Mouse (Mus musculus) CD4-positive naive resting alpha-beta T cell, adult 57 days (primary cell): Measurements from ENCODE around the gene Nfkbid. TPM values are rescaled to one million over a fixed set of nuclear protein-coding genes. Genes with fewer than 3 reads are reported as not detected.

Experiments used
- total RNA-seq: library from RNA; stranded (reverse); gene quantifications from one replicate; pipeline ENCODE4 v1.2.4, GENCODE M21; 2023

The Nfkbid gene
- 70.8 TPM for total RNA-seq

DNA sequence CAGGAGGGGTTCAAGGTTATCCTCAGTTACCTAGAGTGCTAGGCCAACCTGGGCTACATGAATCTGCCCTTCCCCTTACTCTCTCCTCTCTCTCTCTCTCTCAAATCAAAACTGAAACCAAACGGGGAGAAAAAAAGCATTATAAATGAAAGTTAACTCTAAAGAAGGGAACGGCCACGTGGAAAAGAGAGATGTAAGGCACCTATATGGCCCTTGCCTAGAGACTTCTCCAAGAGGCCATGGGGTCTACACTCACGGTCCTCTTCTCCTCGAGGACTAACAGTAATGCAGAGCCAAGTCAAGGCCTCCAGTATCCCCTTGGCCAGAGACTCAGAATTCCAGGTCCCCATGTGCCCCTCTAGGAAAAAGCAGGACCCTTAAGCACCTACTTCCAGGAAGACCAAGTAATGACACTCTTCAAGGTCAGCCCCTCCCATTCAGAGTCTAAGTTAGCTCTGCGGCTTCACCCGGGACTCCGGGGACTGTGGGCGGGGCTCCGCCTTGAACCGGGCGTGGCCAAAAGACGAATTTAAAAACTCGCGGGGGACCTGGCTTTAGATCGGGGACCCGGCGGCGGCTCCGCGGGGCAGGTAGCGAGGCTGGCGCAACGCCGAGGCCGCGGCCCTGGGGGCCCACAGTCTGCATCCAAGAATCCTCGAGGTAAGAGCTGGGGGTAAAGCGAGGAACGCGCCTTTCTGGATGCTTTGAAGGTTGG lies at the start of gene Nfkbid:
Gene Nfkbid, plus strand, starts transcription at position 558 of the 715 bp plus-strand sequence.

DNA sequence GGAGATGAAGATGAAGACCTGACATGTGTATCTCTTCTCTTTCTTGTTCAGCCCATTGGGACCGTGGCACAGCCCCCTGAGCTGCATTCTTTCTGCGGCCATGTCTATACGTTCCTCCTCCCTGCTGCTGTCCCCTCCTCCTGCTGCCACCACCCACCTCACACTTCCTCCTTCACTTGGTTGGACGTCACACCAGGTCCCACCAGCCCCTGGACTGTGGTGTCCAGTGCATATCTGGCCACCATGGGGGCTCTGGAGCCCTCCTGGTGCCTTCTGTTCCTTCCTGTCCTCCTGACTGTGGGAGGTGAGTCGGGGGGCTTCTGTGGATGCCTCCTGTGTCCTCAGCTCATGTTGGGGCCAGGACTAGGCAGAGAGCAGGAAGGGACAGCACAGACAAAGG lies 7.9 kb upstream of the Nfkbid start, which contains the start of gene Tyrobp:
Gene Tyrobp, plus strand, starts transcription at position 165 of the 400 bp plus-strand sequence.

DNA sequence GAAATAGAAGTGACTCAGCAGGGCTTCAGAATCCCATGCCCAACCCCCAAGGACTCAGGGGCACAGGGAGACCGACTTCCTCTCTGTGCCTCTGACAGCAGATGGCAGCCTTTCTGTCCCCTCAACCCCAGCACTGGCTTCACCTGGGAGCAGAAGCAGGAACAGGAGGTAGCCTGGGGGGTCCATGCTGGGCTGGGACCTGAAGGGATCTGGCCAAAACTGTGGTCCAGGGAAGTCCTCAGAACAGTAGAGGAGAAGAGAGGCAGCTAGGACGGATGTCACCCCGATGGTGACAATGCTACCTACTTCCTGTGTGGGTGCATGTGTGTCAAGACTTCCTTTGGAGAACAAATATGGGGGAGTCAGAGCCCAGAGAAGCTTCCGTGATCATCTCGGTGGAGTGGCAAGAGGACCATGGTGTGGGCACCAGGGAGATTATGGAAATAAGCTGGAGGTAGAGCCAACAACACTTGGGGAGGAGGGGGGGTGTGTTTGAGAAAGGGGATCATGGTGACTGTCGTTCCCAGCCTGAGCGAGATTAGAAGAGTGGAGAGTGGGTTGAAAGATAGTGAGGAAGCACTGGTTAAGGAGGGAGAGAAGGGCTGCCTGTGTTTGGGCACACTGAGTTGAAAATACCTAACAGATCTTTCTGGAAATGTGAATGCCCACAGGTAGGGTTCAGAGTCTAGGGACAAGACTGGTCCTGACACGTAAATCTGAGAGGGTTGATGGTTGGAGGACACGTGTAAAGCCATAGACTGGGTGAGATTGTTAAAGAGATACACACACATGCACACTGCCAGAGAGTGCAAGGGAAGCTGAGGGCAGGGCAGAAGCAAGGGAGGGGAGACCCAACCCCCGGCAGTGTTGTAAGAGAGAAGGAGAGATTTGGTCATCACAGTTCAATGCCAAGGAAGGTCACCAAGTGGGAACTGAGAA lies 1.7 kb upstream of the Nfkbid start, which contains the start of gene Hcst:
Gene Hcst, minus strand, starts transcription at position 294 of the 939 bp plus-strand sequence.

DNA sequence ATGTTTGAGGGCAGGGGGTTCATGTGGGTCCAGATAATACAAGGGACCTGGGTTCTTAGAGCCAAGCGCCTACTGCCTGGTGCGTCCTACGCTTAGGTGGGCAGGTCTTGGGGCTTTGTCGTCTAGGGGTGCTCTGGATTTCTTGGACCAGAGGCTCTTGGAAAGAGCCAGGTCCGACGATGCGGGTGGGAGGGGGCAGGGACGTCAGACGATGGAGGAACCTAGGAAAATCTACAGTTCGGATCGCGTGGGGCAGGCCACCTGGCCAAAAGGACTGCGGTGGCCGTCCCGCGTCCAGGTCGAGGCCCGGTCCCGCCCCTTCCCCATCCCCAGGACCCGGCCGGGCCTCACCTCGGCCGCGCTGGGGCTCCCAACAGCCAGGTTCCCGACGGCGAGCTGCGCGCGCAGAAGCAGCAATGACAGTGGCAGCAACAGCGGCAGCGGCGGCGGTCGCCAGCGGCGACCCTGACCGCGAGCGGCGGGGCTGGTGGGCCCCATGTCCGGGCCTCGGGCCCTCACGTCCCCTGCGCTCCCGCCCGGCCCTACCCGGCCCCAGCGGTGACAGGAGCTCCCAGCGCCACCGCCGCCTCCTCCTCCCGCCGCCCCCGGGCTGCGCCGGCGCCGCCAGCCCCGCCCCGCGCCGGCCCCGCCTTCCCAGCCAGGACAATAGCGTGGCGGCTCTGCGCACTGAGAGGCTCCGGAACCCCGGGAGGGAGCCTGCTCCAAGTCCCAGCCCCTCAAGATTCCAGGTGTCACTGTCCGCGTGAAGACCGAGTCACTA lies 23.6 kb downstream of the Nfkbid start, which contains the start of gene Aplp1:
Gene Aplp1, minus strand, starts transcription at position 565 of the 781 bp plus-strand sequence.

DNA sequence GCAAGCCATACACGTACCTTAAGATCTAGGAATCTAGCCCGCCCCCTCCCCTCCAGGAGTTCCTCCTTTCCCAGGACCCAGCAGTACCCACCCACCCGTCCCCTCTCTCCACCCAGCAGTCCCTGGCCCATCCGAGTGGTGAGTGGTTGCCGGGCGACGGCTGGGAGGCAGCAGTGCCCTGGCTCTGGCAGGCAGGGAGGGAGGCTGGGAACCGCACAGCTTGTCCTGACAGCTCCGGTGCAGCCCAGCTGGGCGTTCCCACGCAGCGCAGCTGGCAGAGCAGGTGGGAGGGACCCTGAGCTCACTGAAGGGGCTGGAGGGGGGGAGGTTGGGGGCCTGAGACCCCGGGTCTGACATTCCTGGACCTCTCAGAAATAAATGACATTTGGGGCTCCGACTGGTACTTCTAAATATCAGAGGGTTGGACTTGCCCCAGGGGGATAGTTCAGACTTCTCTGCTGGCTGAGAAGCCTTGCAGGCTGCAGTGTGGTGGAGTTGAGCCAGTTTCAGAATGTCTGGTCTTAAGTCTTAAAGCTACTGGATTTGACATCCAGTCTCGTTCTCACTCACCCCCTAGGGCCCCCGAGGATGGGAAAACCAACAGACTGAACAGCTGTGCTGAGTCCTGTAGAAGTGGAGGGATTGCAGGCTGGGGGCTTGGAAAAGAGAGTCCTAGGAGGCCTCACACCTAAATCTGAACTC lies 36.2 kb downstream of the Nfkbid start, which contains the start of the genes Kirrel2 and Nphs1:
Gene Kirrel2, minus strand, starts transcription at position 62 of the 702 bp plus-strand sequence.
Gene Nphs1, plus strand, starts transcription at position 687 of the 702 bp plus-strand sequence.

Other genes with a start within 250 kb of the Nfkbid start
- not detected for gene Cox7a1, start 237.6 kb upstream of the Nfkbid start, total RNA-seq
- 145 TPM for gene Capns1, start 222.9 kb upstream of the Nfkbid start, total RNA-seq
- gene Polr2i, start 189.8 kb upstream of the Nfkbid start, total RNA-seq, result 25.1 TPM
- gene Tbcb, start 189.5 kb upstream of the Nfkbid start, total RNA-seq, result 15.5 TPM
- gene Ovol3, start 186.0 kb upstream of the Nfkbid start, total RNA-seq, result not detected
- gene Thap8, start 141.6 kb upstream of the Nfkbid start, total RNA-seq, result 1.6 TPM
- gene Wdr62, start 141.3 kb upstream of the Nfkbid start, total RNA-seq, result 6.8 TPM
- gene Clip3, start 130.0 kb upstream of the Nfkbid start, total RNA-seq, result 0.38 TPM
- 54.2 TPM for gene Alkbh6, start 113.0 kb upstream of the Nfkbid start, total RNA-seq
- 5.9 TPM for gene Syne4, start 106.9 kb upstream of the Nfkbid start, total RNA-seq
- 9.7 TPM for gene E130208F15Rik, start 100.0 kb upstream of the Nfkbid start, total RNA-seq
- 14.8 TPM for gene Sdhaf1, start 97.8 kb upstream of the Nfkbid start, total RNA-seq
- gene Lrfn3, start 59.0 kb upstream of the Nfkbid start, total RNA-seq, result not detected
- gene Tyrobp, start 8.0 kb upstream of the Nfkbid start, total RNA-seq, result 23.3 TPM
- 153 TPM for gene Hcst, start 1.9 kb upstream of the Nfkbid start, total RNA-seq
- 2.9 TPM for gene Aplp1, start 23.8 kb downstream of the Nfkbid start, total RNA-seq
- gene Kirrel2, start 36.0 kb downstream of the Nfkbid start, total RNA-seq, result not detected
- gene Nphs1, start 36.6 kb downstream of the Nfkbid start, total RNA-seq, result not detected
- gene Prodh2, start 71.9 kb downstream of the Nfkbid start, total RNA-seq, result not detected
- 4.6 TPM for gene Arhgap33, start 113.3 kb downstream of the Nfkbid start, total RNA-seq
- 3.4 TPM for gene Hspb6, start 130.4 kb downstream of the Nfkbid start, total RNA-seq
- 13.1 TPM for gene Proser3, start 130.6 kb downstream of the Nfkbid start, total RNA-seq
- 46.5 TPM for gene Lin37, start 138.1 kb downstream of the Nfkbid start, total RNA-seq
- 83.1 TPM for gene U2af1l4, start 141.6 kb downstream of the Nfkbid start, total RNA-seq
- 23.5 TPM for gene Gm49396, start 141.6 kb downstream of the Nfkbid start, total RNA-seq
- gene Psenen, start 141.9 kb downstream of the Nfkbid start, total RNA-seq, result 116 TPM
- gene Igflr1, start 143.7 kb downstream of the Nfkbid start, total RNA-seq, result 54.7 TPM
- gene Kmt2b, start 167.0 kb downstream of the Nfkbid start, total RNA-seq, result 115 TPM
- gene Zbtb32, start 177.2 kb downstream of the Nfkbid start, total RNA-seq, result 0.59 TPM
- 0.68 TPM for gene Upk1a, start 191.1 kb downstream of the Nfkbid start, total RNA-seq
- 196 TPM for gene Cox6b1, start 204.4 kb downstream of the Nfkbid start, total RNA-seq
- not detected for gene Etv2, start 214.1 kb downstream of the Nfkbid start, total RNA-seq
- gene Rbm42, start 228.6 kb downstream of the Nfkbid start, total RNA-seq, result 105 TPM
- gene Haus5, start 243.3 kb downstream of the Nfkbid start, total RNA-seq, result 22.8 TPM
- gene Pmis2, start 249.9 kb downstream of the Nfkbid start, total RNA-seq, result not detected